Mouse (Mus musculus) bone marrow, adult 2 months (tissue): ENCODE measurements around the gene Hoxc11. TPM values are rescaled to one million over a fixed set of nuclear protein-coding genes. Genes with fewer than 3 reads are reported as not detected.

ENCODE experiments used
- H3K27ac ChIP-seq: fragments of 200-500 bp; 2 replicates; pipeline ENCODE4 v1.5.1; 2012; ENCODE audit warnings: low read depth, mild to moderate bottlenecking, control low read depth, inconsistent platforms, low read length; ENCODE audit not compliant: control insufficient read depth, poor library complexity, insufficient read depth
- H3K4me1 ChIP-seq: fragments of 200-500 bp; 2 replicates; pipeline ENCODE4 v1.6.1; 2011; ENCODE audit warnings: low read length; ENCODE audit not compliant: control insufficient read depth, insufficient read depth
- H3K4me3 ChIP-seq: fragments of 200-500 bp; replicated peaks from 2 replicates; pipeline ENCODE3; 2011; ENCODE audit warnings: mild to moderate bottlenecking, low read depth, low read length, control low read depth; ENCODE audit not compliant: control insufficient read depth
- CTCF ChIP-seq: fragments of 200-500 bp; IDR thresholded peaks from 2 replicates; pipeline ENCODE4 v1.5.1; 2011; ENCODE audit warnings: low read length, control low read depth; ENCODE audit not compliant: control insufficient read depth, insufficient read depth
- POLR2A ChIP-seq: fragments of 200-500 bp; IDR thresholded peaks from 2 replicates; pipeline ENCODE4 v1.6.1; 2011; ENCODE audit warnings: low read depth, mild to moderate bottlenecking, control low read depth, low read length, borderline replicate concordance; ENCODE audit not compliant: control insufficient read depth
- WGBS: fragments of 180-500 bp; shearing (Covaris S2); methylation state at CpG from one replicate; pipeline ENCODE4 v1.1.7; 2018; 5-methylcytosine and 5-hydroxymethylcytosine counted together
- polyA plus RNA-seq: library from polyadenylated mRNA; stranded (reverse); fragments of >200 nt; gene quantifications from 2 replicates; pipeline ENCODE4 v1.2.4, GENCODE M21; 2011; ENCODE audit warnings: low replicate concordance; ENCODE audit not compliant: missing spikeins, insufficient read depth, insufficient read length

Gene Hoxc11
- polyA plus RNA-seq, 1 experiment: not detected

GRCm38 (mm10) chr15:102992206-102992605 is 38.0 kb downstream of the Hoxc11 start:
- Histone ChIP-seq H3K27ac (no peak overlapping the region), H3K4me3 (no peak overlapping the region), H3K4me1 (no peaks in the 10 kb centered on the region)
- TF ChIP-seq POLR2A (no peak), CTCF (no peak)
- WGBS: 5% methylated on average over 11 of the region's 11 CpGs

- H3K4me1 ChIP-seq: no peaks in the 10 kb centered on the region
- H3K27ac ChIP-seq: no peak overlapping the region
- WGBS: 13% methylated on average over 3 of the region's 3 CpGs
- H3K4me3 ChIP-seq: no peak overlapping the region
- TF ChIP-seq CTCF (no peak), POLR2A (no peak)
Observed at GRCm38 (mm10) chr15:102992863-102993262, 38.6 kb downstream of the Hoxc11 start.

DNA sequence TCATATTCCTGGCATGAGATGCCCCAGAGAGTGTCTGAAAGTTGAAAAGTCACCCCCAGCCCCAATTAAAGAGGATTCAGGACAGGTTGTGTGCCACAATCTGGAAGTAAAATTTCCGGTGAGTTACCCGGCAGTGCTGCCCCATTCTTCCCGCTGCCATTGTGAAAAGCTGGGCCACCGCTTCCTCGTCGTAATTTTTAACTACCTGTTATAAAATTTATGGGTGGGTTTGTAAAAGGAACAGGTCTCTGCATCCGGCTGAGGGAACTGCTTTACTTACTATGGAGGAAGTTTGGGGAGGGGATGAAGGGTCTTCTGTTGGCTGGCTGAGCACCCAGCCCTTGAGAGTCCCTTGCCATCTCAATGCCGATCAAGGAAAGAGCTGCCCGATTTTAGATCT is 42.3 kb downstream of the Hoxc11 start:
- TF ChIP-seq POLR2A (no peak), CTCF (no peak)
- WGBS: 3% methylated on average over 9 of the region's 9 CpGs

GRCm38 (mm10) chr15:102997431-102997830 is 43.2 kb downstream of the Hoxc11 start:
- H3K4me1 ChIP-seq: no peaks in the 10 kb centered on the region
- no peak overlapping the region for H3K4me3 ChIP-seq
- TF ChIP-seq POLR2A: no peak
- TF ChIP-seq CTCF: no peak
- H3K27ac ChIP-seq: no peak overlapping the region
- 18% methylated on average over 3 of the region's 3 CpGs for WGBS

More for the DNA sequence above, 42.3 kb downstream of the Hoxc11 start:
- Histone ChIP-seq H3K4me1 (no peaks in the 10 kb centered on the region), H3K4me3 (no peak overlapping the region), H3K27ac (no peak overlapping the region)

DNA sequence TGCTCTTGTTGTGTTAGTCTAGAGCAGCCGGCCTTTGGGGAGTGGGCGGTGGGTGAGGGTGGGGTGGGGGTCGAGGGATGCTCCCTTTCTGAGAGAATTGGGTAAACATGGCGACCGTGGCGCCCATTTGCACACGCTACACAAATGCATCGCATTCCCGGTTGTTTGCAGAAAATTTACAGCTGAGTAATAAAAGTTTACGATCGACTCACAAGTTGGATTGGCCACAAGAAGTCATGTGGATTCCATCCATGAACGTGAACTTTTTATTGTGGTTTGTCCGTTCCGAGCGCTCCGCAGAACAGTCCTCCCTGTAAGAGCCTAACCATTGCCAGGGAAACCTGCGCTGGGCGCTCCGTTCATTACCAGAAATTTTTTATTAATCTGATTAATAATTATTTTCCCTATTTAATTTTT is 43.7 kb downstream of the Hoxc11 start, which contains the start of gene Hoxc6:
Gene Hoxc6 (plus strand): TSS at position 319 of the 417 bp plus-strand sequence.
- Histone ChIP-seq H3K4me3 (no peak within 1 kb of the TSS), H3K4me1 (no peaks in the 10 kb centered on the region), H3K27ac (no peak within 1 kb of the TSS)
- 6% methylated on average over 19 of the region's 19 CpGs for WGBS
- no peak for TF ChIP-seq POLR2A
- TF ChIP-seq CTCF: no peak

GRCm38 (mm10) chr15:102998608-102999182 is 44.5 kb downstream of the Hoxc11 start:
- Histone ChIP-seq H3K27ac (no peak overlapping the region), H3K4me3 (no peak overlapping the region), H3K4me1 (no peaks in the 10 kb centered on the region)
- WGBS: 2% methylated on average over 19 of the region's 19 CpGs
- TF ChIP-seq CTCF: no peak
- no peak for TF ChIP-seq POLR2A

- 3% methylated on average over 33 of the region's 33 CpGs for WGBS
- Histone ChIP-seq H3K4me3 (no peak overlapping the region), H3K27ac (no peak overlapping the region), H3K4me1 (no peaks in the 10 kb centered on the region)
- TF ChIP-seq POLR2A (no peak), CTCF (no peak)
Observed at GRCm38 (mm10) chr15:102999183-102999831, 45.1 kb downstream of the Hoxc11 start.

GRCm38 (mm10) chr15:102999955-103000354 is 45.7 kb downstream of the Hoxc11 start:
- Histone ChIP-seq H3K4me3 (no peak overlapping the region), H3K27ac (no peak overlapping the region), H3K4me1 (no peaks in the 10 kb centered on the region)
- TF ChIP-seq CTCF: no peak
- 24% methylated on average over 11 of the region's 11 CpGs for WGBS
